Mouse (Mus musculus): ENCODE results near the gene Habp4. TPM values are rescaled to one million over a fixed set of nuclear protein-coding genes. Genes with fewer than 3 reads are reported as not detected.

The Habp4 gene
- total and polyA plus RNA-seq, 2 experiments from 2014 or later: 55.6 to 60.3 TPM

DNA sequence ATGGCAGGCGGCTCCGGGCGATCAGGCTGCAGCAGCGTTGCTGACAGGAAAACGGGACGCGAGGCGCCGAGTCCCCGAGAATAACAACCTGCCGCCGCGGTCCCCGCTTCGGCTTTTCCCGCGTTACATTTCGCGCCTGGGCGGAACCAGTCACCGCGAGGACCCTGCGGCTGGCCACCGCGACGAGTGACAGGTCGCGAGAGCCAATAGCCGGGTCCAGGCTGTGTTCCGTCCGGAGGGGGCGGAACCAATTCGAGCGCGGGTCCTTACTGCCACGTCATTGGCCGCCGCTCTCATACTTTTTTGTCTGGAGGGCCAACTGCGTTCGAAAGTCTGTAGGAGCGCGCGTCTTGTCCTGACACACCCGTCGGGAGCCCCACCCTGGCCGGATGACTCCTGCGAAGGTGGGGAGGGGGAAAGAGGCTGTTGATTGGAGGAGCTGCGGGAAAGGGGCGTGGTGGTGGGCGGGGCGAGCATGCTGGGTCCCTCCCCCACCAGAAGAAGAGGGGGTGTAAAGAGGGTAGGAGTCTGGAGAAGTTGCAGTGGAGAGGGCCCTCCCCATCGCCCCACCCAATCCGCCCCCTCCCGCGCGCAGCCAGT, 8.4 kb upstream of the Habp4 start, which contains the start of gene Zfp367:
Gene Zfp367 (minus strand): TSS at position 120 of the 600 bp plus-strand sequence.
- H3K4me1 ChIP-seq (ENCODE audit: insufficient read depth, low read length): no peaks in the 10 kb centered on the region
- H3K9ac ChIP-seq (replicated peaks; ENCODE audit: low read length, poor library complexity, severe bottlenecking): peak within 1 kb of the TSS; percentile 65
- ATAC-seq (ENCODE audit: low FRiP score) (peak; percentile 98), DNase-seq (ENCODE audit: low spot score) (peak; percentile 98)
- H3K9me3 ChIP-seq (ENCODE audit: low read length): no peaks in the 10 kb centered on the region
- under 1% methylated on average over 48 of the region's 56 CpGs for WGBS
- TF ChIP-seq CTCF (IDR thresholded peaks at IDR 0.05): 0 out of 2 replicates have a peak, but pooled peaks have one; percentile 7
- H3K4me3 ChIP-seq (ENCODE audit: low read depth, low read length): peak within 1 kb of the TSS; percentile 74
- no peaks in the 10 kb centered on the region for H3K36me3 ChIP-seq (ENCODE audit: insufficient read depth, low read length)
- peak within 1 kb of the TSS; percentile 32; the same call in 1 of the 2 replicates for H3K27ac ChIP-seq (ENCODE audit: low read depth, low read length)
- peak within 1 kb of the TSS; percentile 96 for H3K4me2 ChIP-seq (ENCODE audit: low read depth, low read length, poor library complexity, severe bottlenecking)
- no peaks in the 10 kb centered on the region for H3K27me3 ChIP-seq (ENCODE audit: insufficient read depth, low read length)

DNA sequence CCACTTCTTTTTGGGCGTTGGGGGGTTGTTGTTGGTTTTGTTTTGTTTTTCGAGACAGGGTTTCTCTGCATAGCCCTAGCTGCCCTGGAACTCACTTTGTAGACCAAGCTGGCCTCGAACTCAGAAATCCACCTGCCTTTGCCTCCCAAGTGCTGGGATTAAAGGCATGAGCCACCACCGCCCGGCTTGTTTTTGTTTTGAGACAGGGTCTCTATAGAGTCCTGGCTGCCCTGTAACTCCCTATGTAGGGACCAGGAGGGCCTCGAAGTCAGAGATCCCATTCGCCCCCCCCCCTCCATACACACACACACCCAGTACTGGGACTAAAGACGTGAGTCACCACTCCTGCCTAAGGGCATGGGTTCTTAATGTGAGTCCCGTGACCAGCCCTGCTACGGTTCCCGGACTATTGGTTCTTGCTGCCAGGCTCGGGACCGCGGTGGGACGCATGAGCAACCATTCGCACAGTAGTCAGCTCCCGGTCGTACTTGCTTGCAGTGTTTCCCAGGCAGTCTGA, 7.8 kb upstream of the Habp4 start:
- no peaks in the 10 kb centered on the region for H3K9me3 ChIP-seq (ENCODE audit: low read length)
- under 1% methylated on average over 17 of the region's 18 CpGs for WGBS
- no peaks in the 10 kb centered on the region for H3K27me3 ChIP-seq (ENCODE audit: insufficient read depth, low read length)
- ATAC-seq (ENCODE audit: low FRiP score) (peak; percentile 13; the same call in 1 of the 2 replicates), DNase-seq (ENCODE audit: low spot score) (peak; percentile 14)
- no peak overlapping the region for H3K9ac ChIP-seq (replicated peaks; ENCODE audit: low read length, poor library complexity, severe bottlenecking)
- no peak for TF ChIP-seq CTCF (IDR thresholded peaks at IDR 0.05)
- H3K4me2 ChIP-seq (ENCODE audit: low read depth, low read length, poor library complexity, severe bottlenecking): peak overlapping the region; percentile 96
- H3K27ac ChIP-seq (ENCODE audit: low read depth, low read length): no peak overlapping the region
- H3K4me3 ChIP-seq (ENCODE audit: low read depth, low read length): peak overlapping the region; percentile 74
- H3K36me3 ChIP-seq (ENCODE audit: insufficient read depth, low read length): no peaks in the 10 kb centered on the region
- H3K4me1 ChIP-seq (ENCODE audit: insufficient read depth, low read length): no peaks in the 10 kb centered on the region

DNA sequence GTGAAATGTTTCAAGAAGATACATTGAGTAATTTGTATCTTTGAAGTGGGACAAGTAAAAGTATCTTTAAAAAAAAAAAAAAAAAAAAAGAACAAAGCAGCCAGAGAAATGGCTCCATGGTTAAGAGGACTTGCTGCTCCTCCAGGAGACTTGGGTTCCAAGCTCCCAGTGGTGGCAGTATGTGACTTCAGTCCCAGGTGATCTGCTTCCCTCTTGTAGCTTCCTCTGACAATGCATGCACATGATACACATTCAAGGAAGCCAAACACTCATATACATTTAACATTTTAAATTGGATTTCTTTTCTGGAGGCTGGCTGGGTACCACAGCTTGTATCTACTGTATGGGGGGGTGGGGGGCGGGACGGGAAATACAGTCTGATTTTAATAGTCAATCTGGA, 7.0 kb upstream of the Habp4 start:
- DNase-seq (ENCODE audit: low spot score) (no peak), ATAC-seq (ENCODE audit: low FRiP score) (no peak)
- H3K9ac ChIP-seq (replicated peaks; ENCODE audit: low read length, poor library complexity, severe bottlenecking): no peak overlapping the region
- WGBS: 65% methylated on average over 2 of the region's 2 CpGs
- no peak overlapping the region for H3K27ac ChIP-seq (ENCODE audit: low read depth, low read length)
- TF ChIP-seq CTCF (IDR thresholded peaks at IDR 0.05): no peak
- no peaks in the 10 kb centered on the region for H3K27me3 ChIP-seq (ENCODE audit: insufficient read depth, low read length)
- H3K4me1 ChIP-seq (ENCODE audit: insufficient read depth, low read length): no peaks in the 10 kb centered on the region
- no peaks in the 10 kb centered on the region for H3K36me3 ChIP-seq (ENCODE audit: insufficient read depth, low read length)
- no peak overlapping the region for H3K4me3 ChIP-seq (ENCODE audit: low read depth, low read length)
- no peaks in the 10 kb centered on the region for H3K9me3 ChIP-seq (ENCODE audit: low read length)
- H3K4me2 ChIP-seq (ENCODE audit: low read depth, low read length, poor library complexity, severe bottlenecking): no peak overlapping the region

DNA sequence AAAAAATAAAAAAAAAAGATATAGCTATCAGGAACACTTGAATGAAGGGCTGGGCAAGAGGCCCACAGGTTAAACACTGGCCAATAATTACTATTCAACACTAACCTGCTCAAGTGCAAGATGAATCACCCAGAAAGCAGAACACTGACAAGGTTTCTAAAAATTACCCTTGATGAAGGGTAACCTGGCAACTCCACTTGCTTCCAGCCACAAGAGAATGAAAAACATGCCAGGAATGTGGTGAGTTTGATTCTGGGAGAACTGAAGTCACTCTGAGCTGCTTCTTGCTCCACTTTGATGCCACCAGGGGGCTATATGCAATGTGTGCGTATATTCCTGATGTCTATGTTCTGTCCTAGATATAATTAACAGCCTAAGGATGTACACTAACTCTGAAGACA, 6.5 kb upstream of the Habp4 start:
- Histone ChIP-seq H3K36me3 (ENCODE audit: insufficient read depth, low read length) (no peaks in the 10 kb centered on the region), H3K4me3 (ENCODE audit: low read depth, low read length) (no peak overlapping the region), H3K27me3 (ENCODE audit: insufficient read depth, low read length) (no peaks in the 10 kb centered on the region), H3K4me2 (ENCODE audit: low read depth, low read length, poor library complexity, severe bottlenecking) (no peak overlapping the region), H3K4me1 (ENCODE audit: insufficient read depth, low read length) (no peaks in the 10 kb centered on the region), H3K9ac (replicated peaks; ENCODE audit: low read length, poor library complexity, severe bottlenecking) (no peak overlapping the region), H3K9me3 (ENCODE audit: low read length) (no peaks in the 10 kb centered on the region), H3K27ac (ENCODE audit: low read depth, low read length) (no peak overlapping the region)
- DNase-seq (ENCODE audit: low spot score) (peak; percentile 28), ATAC-seq (ENCODE audit: low FRiP score) (no peak)
- 15% methylated on average over 1 of the region's 1 CpGs for WGBS
- peak; percentile 55 for TF ChIP-seq CTCF (IDR thresholded peaks at IDR 0.05)

DNA sequence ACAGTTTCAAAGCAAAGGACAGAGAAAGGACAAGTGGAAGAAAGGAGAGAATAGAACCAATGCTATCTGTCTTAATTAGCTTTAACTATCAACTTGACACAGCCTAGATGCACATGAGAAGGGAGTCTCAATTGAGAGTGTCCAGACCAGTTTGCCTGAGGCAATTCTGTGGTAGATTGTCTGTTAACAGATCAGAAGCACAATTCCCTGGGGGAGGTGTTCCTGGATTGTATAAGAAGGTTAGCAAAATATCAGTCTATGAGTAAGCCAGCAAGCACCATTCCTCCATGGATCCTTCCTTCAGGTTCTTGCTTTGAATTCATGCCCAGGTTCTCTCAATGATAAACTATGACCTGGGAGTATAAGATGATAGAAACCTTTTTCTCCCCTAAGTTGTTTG, 4.7 kb upstream of the Habp4 start:
- Histone ChIP-seq H3K4me2 (ENCODE audit: low read depth, low read length, poor library complexity, severe bottlenecking) (no peak overlapping the region), H3K4me1 (ENCODE audit: insufficient read depth, low read length) (no peaks in the 10 kb centered on the region), H3K27me3 (ENCODE audit: insufficient read depth, low read length) (no peaks in the 10 kb centered on the region), H3K27ac (ENCODE audit: low read depth, low read length) (no peak overlapping the region), H3K9ac (replicated peaks; ENCODE audit: low read length, poor library complexity, severe bottlenecking) (no peak overlapping the region), H3K36me3 (ENCODE audit: insufficient read depth, low read length) (no peaks in the 10 kb centered on the region), H3K4me3 (ENCODE audit: low read depth, low read length) (no peak overlapping the region), H3K9me3 (ENCODE audit: low read length) (no peaks in the 10 kb centered on the region)
- DNase-seq (ENCODE audit: low spot score) (no peak), ATAC-seq (ENCODE audit: low FRiP score) (no peak)
- TF ChIP-seq CTCF (IDR thresholded peaks at IDR 0.05): no peak

DNA sequence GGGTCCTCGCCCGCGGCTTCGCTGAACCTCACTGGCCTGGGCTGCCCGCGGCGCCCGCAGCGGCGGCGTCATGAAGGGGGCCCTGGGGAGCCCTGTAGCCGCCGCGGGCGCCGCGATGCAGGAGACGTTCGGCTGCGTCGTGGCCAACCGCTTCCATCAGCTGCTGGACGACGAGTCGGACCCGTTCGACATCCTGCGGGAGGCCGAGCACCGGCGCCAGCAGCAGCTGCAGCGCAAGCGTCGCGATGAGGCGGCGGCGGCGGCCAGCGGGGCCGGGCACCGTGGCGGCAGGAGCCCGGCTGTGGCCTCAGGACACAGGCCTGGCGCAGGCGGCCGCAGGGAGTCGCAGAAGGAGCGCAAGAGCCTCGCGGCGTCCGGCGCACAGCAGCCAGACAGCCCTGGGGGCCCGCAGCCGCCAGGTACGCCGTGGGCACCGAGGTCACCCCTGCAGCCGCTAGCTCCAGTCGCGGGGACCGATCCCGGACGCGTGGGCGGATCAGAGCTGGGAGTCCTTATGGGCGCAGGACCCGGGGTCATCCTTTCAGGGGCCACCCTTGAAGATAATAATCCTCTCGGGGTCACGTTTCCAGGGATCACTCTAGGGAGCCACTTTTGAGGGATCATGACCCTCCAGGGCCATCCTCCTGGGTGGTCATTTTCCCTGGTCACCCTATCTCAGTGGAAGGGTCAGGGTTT, 440 bp downstream of the Habp4 start:
- no peak for DNase-seq (ENCODE audit: low spot score)
- WGBS: under 1% methylated on average over 67 of the region's 71 CpGs
- H3K9ac ChIP-seq (replicated peaks; ENCODE audit: low read length, poor library complexity, severe bottlenecking): peak overlapping the region; percentile 92
- no peaks in the 10 kb centered on the region for H3K4me1 ChIP-seq (ENCODE audit: insufficient read depth, low read length)
- H3K4me3 ChIP-seq (ENCODE audit: low read depth, low read length): peak overlapping the region; percentile 88
- H3K27me3 ChIP-seq (ENCODE audit: insufficient read depth, low read length): no peaks in the 10 kb centered on the region
- 0 out of 2 replicates have a peak, but pooled peaks cover 4% of the 10 kb centered on the region for H3K9me3 ChIP-seq (ENCODE audit: low read length)
- TF ChIP-seq CTCF (IDR thresholded peaks at IDR 0.05): no peak
- H3K4me2 ChIP-seq (ENCODE audit: low read depth, low read length, poor library complexity, severe bottlenecking): peak overlapping the region; percentile 97
- peak overlapping the region; percentile 78 for H3K27ac ChIP-seq (ENCODE audit: low read depth, low read length)
- peak; percentile 70 for ATAC-seq (ENCODE audit: low FRiP score)
- no peaks in the 10 kb centered on the region; the same call in 1 of the 2 replicates for H3K36me3 ChIP-seq (ENCODE audit: insufficient read depth, low read length)
